Mouse (Mus musculus) heart, adult 2 months (tissue): ENCODE measurements around the gene Susd6. TPM values are rescaled to one million over a fixed set of nuclear protein-coding genes. Genes with fewer than 3 reads are reported as not detected.
A peak's percentile ranks its signal among the peaks of the same experiment; 100 is the strongest.

Experiments
- DNase-seq, 2 experiments: peaks; one replicate each; pipeline ENCODE4 v3.0.0; 2021
- H3K27ac ChIP-seq: fragments of 200-600 bp; 2 replicates; pipeline ENCODE4 v1.8.1; 2022
- H3K27me3 ChIP-seq: fragments of 200-500 bp; 2 replicates; pipeline ENCODE4 v1.6.1; 2012; ENCODE audit warnings: mild to moderate bottlenecking, low read length, inconsistent platforms, mixed read lengths; ENCODE audit not compliant: control insufficient read depth, insufficient read depth
- H3K36me3 ChIP-seq: fragments of 200-500 bp; 2 replicates; pipeline ENCODE4 v1.6.1; 2012; ENCODE audit warnings: low read length, inconsistent platforms; ENCODE audit not compliant: control insufficient read depth, insufficient read depth
- H3K4me1 ChIP-seq: fragments of 200-500 bp; 2 replicates; pipeline ENCODE4 v1.6.1; 2011; ENCODE audit warnings: low read length; ENCODE audit not compliant: control insufficient read depth, insufficient read depth
- H3K4me3 ChIP-seq: fragments of 200-600 bp; 2 replicates; pipeline ENCODE4 v1.8.1; 2022
- H3K79me2 ChIP-seq: fragments of 200-500 bp; replicated peaks from 2 replicates; pipeline ENCODE4 v1.6.1; 2012; ENCODE audit warnings: mild to moderate bottlenecking, inconsistent platforms, low read length, moderate library complexity, mixed read lengths; ENCODE audit not compliant: control insufficient read depth, insufficient read depth
- H3K9ac ChIP-seq: fragments of 200-500 bp; 2 replicates; pipeline ENCODE4 v1.6.1; 2012; ENCODE audit warnings: low read depth, mild to moderate bottlenecking, control low read depth, inconsistent platforms, low read length, mixed read lengths
- CTCF ChIP-seq: fragments of 200-600 bp; IDR thresholded peaks from 2 replicates; pipeline ENCODE4 v1.8.1; 2022; ENCODE audit warnings: antibody characterized with exemption, mild to moderate bottlenecking, moderate library complexity
- EP300 ChIP-seq: fragments of 200-500 bp; IDR thresholded peaks from 2 replicates; pipeline ENCODE4 v1.6.1; 2011; ENCODE audit warnings: low read depth, low read length, control low read depth; ENCODE audit not compliant: insufficient read depth
- POLR2A ChIP-seq: fragments of 200-500 bp; IDR thresholded peaks from 2 replicates; pipeline ENCODE4 v1.6.1; 2011; ENCODE audit warnings: mild to moderate bottlenecking, low read depth, low read length, control low read depth; ENCODE audit not compliant: insufficient read depth
- WGBS: fragments of 180-500 bp; shearing (Covaris S2); methylation state at CpG from one replicate; pipeline ENCODE4 v1.1.7; 2018; 5-methylcytosine and 5-hydroxymethylcytosine counted together
- intact Hi-C: fragments of 180-260 bp; cut with DNase I; formaldehyde crosslinking; loops from one replicate; pipeline ENCODE4 v1.15.1; 2025
- polyA plus RNA-seq: library from polyadenylated mRNA; depleted of rRNA; stranded (reverse); fragments of >200 nt; gene quantifications from 2 replicates; pipeline ENCODE4 v1.2.3, GENCODE M21; 2012
- total RNA-seq, 2 experiments: library from RNA; stranded (reverse); gene quantifications; 2 replicates each; pipeline ENCODE4 v1.2.3; 2021

Gene Susd6
- total and polyA plus RNA-seq, 3 experiments, result 50.1 to 78.6 (median 67.4) TPM

DNA sequence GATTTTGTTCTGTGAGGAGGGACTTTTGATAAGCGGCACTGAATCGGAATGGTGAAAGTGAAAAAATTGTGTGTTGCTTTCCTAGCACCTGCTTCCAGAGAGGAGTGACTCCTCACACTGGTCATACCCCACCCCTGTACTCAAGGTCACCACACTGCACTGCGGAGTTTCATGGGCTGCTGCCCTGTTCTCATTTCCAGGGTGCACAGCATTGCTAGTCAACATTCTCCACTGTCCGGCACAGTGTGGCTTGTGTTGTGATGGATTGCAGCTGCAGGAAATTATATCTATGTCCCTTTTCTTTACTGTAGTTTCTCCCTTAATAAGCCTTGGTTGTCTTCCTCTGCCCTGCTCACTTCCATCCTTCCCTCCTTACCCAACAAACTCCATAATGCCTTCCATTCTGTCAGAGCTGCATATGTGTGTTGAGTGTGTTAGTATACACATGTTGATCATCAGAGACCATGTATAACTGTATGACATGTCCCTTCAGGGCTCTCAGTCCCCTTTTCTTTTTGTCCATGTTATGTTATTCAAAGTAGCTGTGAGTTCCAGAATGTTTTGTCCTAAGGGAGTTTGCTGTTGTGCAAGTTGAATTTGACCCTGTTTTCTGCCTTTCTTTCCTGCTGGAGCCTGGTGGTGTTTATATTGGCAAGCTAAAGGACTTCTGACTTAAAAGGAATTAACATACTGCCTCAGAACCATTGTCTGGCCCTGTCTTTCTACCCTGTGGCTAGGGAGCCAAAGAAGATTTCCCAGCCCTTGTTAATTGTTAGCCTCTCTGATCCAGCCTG is 53.5 kb downstream of the Susd6 start:
- peaks cover 73% of the 10 kb centered on the region for H3K36me3 ChIP-seq
- no peak overlapping the region for H3K9ac ChIP-seq
- H3K27me3 ChIP-seq, result no peaks in the 10 kb centered on the region
- 33% methylated on average over 4 of the region's 4 CpGs for WGBS
- peak in 1 of 2 experiments; percentile 58 for DNase-seq
- H3K4me1 ChIP-seq, result peaks cover 41% of the 10 kb centered on the region
- no peak for TF ChIP-seq POLR2A
- TF ChIP-seq CTCF, result no peak
- TF ChIP-seq EP300, result no peak
- intact Hi-C loops, result no loop called here
- H3K79me2 ChIP-seq, result peaks cover 20% of the 10 kb centered on the region
- H3K27ac ChIP-seq, result peak overlapping the region; percentile 69
- no peak overlapping the region for H3K4me3 ChIP-seq

DNA sequence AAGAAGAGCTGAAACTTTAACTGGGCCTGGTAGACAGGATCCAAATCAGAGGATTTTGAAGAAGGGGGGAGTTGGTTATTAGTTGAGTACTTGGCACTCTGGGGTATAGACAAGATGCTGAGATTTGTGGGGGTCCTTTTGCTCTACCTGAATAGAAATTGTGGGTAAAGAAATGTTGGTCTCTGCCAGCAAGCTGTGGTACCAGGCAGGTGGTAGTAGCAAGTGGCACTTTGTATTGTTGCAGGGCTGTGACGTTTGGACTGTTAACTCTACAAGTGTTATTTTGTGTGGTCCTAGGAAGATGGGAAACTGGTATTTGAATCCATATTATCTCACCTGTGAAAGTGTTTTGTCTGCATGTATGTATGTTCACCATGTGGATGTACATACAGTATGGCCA is 55.6 kb downstream of the Susd6 start:
- WGBS, result 68% methylated on average over 1 of the region's 1 CpGs
- Histone ChIP-seq H3K9ac (no peak overlapping the region), H3K4me3 (no peak overlapping the region), H3K27ac (peak overlapping the region; percentile 50), H3K27me3 (no peaks in the 10 kb centered on the region), H3K36me3 (peaks cover 68% of the 10 kb centered on the region), H3K4me1 (peaks cover 32% of the 10 kb centered on the region), H3K79me2 (peaks cover 14% of the 10 kb centered on the region)
- no peak for DNase-seq
- TF ChIP-seq CTCF (no peak), POLR2A (no peak)
- intact Hi-C loops, result no loop called here

DNA sequence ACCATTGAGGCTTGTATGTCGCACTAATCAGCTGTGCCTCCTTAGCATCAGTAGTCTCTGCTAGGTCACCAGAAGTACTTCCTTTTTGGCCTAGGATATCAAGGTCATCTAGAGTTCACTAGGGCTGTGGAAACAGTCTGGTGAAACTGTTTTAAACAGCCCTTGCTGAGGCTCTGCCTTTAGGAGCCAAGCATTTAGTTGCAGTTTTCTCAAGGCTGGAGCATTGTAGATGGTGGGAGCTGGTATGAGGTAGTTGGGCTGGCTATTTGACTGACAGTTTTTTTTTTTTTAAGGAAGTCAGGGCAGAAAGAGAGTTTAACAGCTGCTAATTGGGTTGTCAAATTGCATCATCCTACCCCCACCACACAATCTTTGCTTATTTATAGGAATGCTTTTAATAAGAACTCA is 56.6 kb downstream of the Susd6 start:
- intact Hi-C loops, result no loop called here
- Histone ChIP-seq H3K27ac (peak overlapping the region; percentile 50), H3K36me3 (peaks cover 59% of the 10 kb centered on the region), H3K9ac (0 out of 2 replicates have a peak overlapping the region, but pooled peaks have one; percentile 30), H3K79me2 (peaks cover 13% of the 10 kb centered on the region), H3K27me3 (no peaks in the 10 kb centered on the region), H3K4me3 (no peak overlapping the region), H3K4me1 (peaks cover 30% of the 10 kb centered on the region)
- WGBS, result 5% methylated on average over 1 of the region's 1 CpGs
- TF ChIP-seq EP300 (no peak), CTCF (no peak), POLR2A (no peak)
- DNase-seq, result no peak

DNA sequence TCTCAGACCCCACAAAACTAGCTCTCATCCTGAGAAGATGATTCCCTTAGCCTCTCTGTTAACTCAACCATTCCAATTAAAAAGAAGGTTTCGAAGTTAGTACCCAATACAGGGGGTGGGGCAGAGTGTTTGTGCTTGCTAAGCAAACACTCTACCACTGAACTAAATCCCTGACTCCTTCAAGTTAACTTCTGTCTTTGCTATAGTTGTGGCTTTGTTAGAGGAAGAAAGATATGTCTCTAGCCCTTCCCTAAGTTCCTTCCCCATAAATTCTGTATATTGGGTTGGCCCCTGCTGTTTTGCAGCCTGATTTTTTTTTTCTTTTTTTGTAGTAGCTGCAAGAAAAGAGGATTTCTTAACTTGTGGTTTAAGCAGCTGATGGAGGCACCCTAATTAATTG is 61.7 kb downstream of the Susd6 start:
- Histone ChIP-seq H3K27me3 (no peaks in the 10 kb centered on the region), H3K79me2 (peaks cover 9% of the 10 kb centered on the region), H3K4me3 (no peak overlapping the region), H3K9ac (no peak overlapping the region), H3K4me1 (peaks cover 18% of the 10 kb centered on the region), H3K36me3 (peaks cover 48% of the 10 kb centered on the region), H3K27ac (peak overlapping the region; percentile 68)
- 86% methylated on average over 1 of the region's 1 CpGs for WGBS
- no peak for DNase-seq
- TF ChIP-seq CTCF (no peak), POLR2A (no peak), EP300 (no peak)
- intact Hi-C loops, result loop anchor here (2.0 to 10.0 kb wide), 2 partner anchors 19 to 633 kb away; partner anchors contain the start of gene Cox16

DNA sequence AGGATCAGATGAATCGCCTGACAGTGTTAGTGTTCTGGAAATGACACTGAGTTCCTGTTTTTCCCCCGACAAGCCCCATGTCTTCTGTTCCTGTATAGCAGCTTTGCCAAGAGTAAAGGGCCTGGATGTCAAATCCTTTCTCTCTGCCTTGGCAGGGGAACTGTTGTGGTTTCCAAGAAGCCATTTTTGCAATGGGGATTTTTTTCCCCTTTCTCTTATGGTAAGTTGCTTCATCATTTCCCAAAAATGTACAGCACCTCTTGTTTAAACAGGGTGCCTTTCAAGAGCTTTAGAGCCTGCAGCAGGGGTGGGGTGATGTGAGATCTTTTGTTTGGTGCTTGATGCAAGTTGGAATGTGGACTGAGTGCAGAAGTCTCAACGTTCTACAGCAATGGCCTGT is 63.4 kb downstream of the Susd6 start:
- TF ChIP-seq CTCF (no peak), EP300 (no peak), POLR2A (no peak)
- 6% methylated on average over 3 of the region's 3 CpGs for WGBS
- no peak overlapping the region for H3K9ac ChIP-seq
- H3K27ac ChIP-seq, result peak overlapping the region; percentile 68
- peaks cover 7% of the 10 kb centered on the region for H3K79me2 ChIP-seq
- peaks cover 19% of the 10 kb centered on the region for H3K4me1 ChIP-seq
- peaks cover 44% of the 10 kb centered on the region for H3K36me3 ChIP-seq
- H3K27me3 ChIP-seq, result no peaks in the 10 kb centered on the region
- intact Hi-C loops, result loop anchor here (2.0 to 10.0 kb wide), 3 partner anchors 15 to 631 kb away; partner anchors contain the start of gene Cox16
- DNase-seq, result peak in 1 of 2 experiments; percentile 53
- H3K4me3 ChIP-seq, result no peak overlapping the region

DNA sequence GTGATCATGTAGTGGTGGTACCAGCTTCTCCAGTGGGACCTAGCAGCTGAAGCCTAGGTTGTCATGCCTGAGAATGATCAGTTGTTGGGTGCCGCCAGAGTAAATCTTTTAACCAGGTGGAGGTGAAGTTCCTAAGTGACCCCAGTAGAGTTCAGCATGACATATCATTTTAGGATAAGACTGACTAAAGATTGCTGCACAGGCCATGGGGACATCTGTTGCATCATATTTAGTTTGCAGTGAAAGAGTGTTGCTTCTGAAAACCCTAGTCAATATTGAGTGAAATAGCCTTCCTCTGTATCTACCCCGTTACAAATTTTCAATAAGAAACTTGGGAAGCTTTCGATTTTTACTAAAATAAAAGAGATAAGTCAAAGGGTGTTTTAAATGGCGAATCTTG is 64.4 kb downstream of the Susd6 start:
- Histone ChIP-seq H3K27ac (peak overlapping the region; percentile 68), H3K4me1 (peaks cover 19% of the 10 kb centered on the region), H3K9ac (no peak overlapping the region), H3K4me3 (no peak overlapping the region), H3K27me3 (no peaks in the 10 kb centered on the region), H3K36me3 (peaks cover 46% of the 10 kb centered on the region), H3K79me2 (peaks cover 7% of the 10 kb centered on the region)
- 95% methylated on average over 4 of the region's 4 CpGs for WGBS
- DNase-seq, result no peak
- TF ChIP-seq EP300 (no peak), CTCF (no peak), POLR2A (no peak)
- intact Hi-C loops, result loop anchor here (2.0 to 10.0 kb wide), 2 partner anchors 14 to 630 kb away; partner anchors contain the start of gene Cox16
